Mouse (Mus musculus): ENCODE results near the gene Muc1.
"Not testable (repeated sequence)": the region's sequence is repeated elsewhere in the genome, so short reads cannot be mapped to it uniquely, and the experiment has no call there.

Gene Muc1

GRCm38 (mm10) chr3:89210162-89210561 is 18.7 kb upstream of the Muc1 start:
- DNase-seq: peak; percentile 95

DNA sequence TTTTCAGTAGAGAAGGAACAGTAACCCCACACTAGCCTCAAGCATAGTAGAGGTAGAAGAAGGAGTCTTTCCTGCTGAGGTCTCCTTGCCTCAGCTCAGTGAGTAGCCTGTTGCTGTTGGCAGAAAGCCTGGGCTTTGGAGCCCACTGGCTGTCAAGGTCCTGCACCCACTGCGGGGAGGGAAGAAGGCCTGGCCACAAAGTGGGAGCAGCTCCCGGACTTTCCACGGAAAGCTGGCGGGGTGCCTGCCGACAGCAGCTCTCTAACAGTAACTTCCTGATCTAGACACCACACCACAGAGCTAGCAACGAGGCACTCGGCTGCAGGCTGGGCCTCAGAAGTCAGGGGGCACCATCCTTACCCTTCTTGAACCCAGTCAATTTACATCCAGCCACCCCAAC is 18.1 kb upstream of the Muc1 start:
- peak; percentile 96 for DNase-seq

GRCm38 (mm10) chr3:89213803-89214530 is 14.9 kb upstream of the Muc1 start:
- peak; percentile 100 for DNase-seq

- peak; percentile 95 for DNase-seq
Measured at GRCm38 (mm10) chr3:89214681-89215411, 14.0 kb upstream of the Muc1 start, which contains the start of gene Thbs3. TSS of gene Thbs3 (plus strand) at chr3:89215180.

GRCm38 (mm10) chr3:89215853-89216252 is 13.0 kb upstream of the Muc1 start:
- DNase-seq: peak; percentile 98

DNA sequence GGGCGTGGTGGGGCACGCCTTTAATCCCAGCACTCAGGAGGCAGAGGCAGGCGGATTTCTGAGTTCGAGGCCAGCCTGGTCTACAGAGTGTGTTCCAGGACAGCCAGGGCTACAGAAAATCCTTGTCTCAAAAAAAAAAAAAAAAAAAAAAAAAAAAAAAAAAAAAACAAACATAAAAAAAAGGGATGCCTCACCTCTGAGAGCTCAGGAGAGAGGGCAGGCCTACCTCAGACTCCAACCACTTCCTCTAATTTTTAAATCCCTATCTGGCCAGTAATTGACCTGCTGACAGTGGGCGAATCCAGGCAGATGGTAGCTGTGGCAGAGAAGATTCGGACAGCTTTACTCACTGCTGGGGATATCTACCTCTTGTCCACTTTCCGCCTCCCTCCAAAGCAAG is 12.4 kb upstream of the Muc1 start:
- not testable (repeated sequence) for DNase-seq

GRCm38 (mm10) chr3:89218271-89218670 is 10.6 kb upstream of the Muc1 start:
- DNase-seq: no peak

- no peak for DNase-seq
Measured at GRCm38 (mm10) chr3:89219546-89219945, 9.3 kb upstream of the Muc1 start.

GRCm38 (mm10) chr3:89221167-89221566 is 7.7 kb upstream of the Muc1 start:
- DNase-seq: no peak

- DNase-seq: no peak
Measured at GRCm38 (mm10) chr3:89224796-89225195, 4.1 kb upstream of the Muc1 start.

DNA sequence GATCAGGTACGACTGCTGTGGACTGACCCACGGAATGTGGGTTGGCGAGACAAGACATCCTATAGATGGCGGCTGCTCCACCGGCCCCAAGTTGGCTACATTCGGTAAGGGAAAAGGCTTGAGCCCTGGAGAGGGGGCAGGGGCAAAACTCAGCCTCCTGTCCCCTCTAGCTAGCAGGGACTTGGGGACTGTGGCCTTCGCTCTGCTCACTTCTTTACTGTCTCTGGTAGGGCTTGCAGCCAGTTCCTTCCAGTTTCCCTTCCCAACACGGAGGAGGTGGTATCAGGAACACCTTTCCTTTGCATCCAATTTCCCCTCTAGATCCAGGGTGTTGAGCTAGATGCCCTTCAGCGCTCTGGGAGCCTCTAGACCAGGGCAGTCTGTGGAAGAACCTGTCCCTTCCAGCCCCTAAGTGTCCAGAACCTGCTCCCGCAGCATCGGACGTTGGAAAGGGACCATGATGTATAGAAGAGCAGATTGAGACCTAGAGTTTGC is 3.5 kb upstream of the Muc1 start:
- DNase-seq: no peak

DNA sequence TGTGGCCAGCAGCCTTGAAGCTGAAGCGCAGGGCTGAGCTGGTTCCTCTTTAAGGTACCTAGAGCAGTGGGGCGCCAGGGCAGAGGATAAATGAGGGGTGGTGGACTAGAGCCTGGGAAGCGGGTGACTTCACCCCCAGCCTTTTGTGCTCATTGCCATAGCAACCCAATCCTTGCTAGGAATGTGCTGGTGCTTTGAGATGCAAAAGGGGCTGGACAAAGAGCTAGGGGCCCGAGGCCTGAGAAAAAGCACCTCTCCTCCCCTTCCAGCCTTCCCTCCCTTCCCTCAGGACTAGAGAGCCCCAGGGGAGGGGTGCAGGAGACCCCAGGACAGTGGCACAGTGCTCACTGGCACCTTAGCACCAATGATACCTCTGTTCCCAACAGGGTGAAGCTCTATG is 2.9 kb upstream of the Muc1 start:
- DNase-seq: no peak

DNA sequence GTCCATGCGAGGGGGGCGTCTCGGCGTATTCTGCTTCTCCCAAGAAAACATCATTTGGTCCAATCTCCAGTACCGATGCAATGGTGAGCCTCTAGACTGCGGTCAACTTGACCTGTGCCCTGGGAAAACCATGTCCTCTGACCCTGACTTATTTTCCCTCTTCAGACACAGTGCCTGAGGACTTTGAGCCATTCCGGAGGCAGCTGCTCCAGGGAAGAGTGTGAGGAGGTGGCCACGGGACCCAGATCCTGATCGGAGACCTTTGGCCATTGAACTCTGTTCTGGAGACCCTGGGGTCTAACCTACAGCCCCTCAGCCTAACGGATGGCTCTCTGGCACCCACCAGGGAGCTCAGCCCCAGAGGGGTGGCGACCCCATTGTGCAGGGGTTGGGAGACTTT is 2.5 kb upstream of the Muc1 start:
- DNase-seq: no peak

GRCm38 (mm10) chr3:89226900-89227299 is 2.0 kb upstream of the Muc1 start, which contains the start of gene Mtx1:
TSS of gene Mtx1 (minus strand) at chr3:89227088.
- no peak for DNase-seq

- DNase-seq: peak; percentile 99
Measured at GRCm38 (mm10) chr3:89227307-89228179, 1.3 kb upstream of the Muc1 start.

DNA sequence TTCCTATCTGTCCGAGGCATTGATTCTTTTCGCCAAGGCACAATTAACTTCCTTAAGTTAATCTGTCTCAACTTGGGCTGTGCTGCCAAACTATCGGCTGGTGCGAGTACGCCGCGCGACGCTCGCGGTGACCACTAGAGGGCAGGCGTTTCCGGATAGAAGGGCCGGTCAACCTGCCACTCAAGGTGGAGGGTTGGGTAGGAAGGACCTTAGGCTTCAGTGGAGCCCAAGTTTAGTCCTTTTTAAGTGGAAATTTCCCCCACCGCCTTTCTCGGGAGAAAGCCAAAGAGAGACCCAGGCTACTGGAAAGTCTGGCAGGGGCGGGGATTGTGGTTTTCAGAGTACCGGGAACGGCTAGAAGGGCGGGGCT is 692 bp upstream of the Muc1 start:
- peak; percentile 99 for DNase-seq

DNA sequence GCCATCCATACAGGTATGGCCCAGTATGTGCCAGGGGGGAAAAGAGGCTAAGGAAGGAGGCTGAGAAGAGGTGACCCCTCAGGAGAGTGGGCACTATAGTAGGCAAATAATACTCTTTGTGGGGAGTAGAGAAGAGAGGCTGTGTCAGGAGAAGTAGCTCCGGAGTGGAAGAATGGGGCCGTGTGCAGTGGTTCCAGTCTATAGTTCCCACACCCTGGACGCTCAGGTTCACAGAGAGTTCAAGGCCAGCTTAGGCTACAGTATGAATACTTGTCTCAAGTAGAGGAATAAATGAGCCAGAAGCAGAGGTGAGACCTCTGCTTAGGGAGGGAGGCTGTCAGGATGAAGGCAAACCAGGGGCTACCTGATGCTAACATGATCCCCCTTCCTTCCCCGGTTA is 419 bp downstream of the Muc1 start:
- no peak for DNase-seq

DNA sequence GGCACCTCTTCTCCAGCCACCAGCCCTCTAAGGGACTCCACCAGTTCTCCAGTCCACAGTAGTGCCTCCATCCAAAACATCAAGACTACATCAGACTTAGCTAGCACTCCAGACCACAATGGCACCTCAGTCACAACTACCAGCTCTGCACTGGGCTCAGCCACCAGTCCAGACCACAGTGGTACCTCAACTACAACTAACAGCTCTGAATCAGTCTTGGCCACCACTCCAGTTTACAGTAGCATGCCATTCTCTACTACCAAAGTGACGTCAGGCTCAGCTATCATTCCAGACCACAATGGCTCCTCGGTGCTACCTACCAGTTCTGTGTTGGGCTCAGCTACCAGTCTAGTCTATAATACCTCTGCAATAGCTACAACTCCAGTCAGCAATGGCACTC is 1.7 kb downstream of the Muc1 start:
- peak; percentile 84 for DNase-seq

DNA sequence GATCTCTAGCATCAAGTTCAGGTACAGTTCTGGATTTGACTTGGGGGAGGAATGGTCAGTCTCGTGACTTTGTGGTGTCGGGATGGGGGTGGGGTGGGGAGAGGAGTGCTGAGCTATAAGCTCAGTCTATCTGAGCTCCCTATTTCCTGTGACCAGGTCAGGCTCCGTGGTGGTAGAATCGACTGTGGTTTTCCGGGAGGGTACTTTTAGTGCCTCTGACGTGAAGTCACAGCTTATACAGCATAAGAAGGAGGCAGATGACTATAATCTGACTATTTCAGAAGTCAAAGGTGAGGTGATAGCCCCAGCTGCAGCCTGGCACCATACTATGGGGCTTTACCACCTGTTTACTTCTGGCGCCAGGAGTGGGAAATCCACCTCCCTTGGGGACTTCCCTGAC is 2.5 kb downstream of the Muc1 start:
- DNase-seq: peak; percentile 86

- DNase-seq: peak; percentile 92
Measured at GRCm38 (mm10) chr3:89231772-89232275, 3.0 kb downstream of the Muc1 start.

DNA sequence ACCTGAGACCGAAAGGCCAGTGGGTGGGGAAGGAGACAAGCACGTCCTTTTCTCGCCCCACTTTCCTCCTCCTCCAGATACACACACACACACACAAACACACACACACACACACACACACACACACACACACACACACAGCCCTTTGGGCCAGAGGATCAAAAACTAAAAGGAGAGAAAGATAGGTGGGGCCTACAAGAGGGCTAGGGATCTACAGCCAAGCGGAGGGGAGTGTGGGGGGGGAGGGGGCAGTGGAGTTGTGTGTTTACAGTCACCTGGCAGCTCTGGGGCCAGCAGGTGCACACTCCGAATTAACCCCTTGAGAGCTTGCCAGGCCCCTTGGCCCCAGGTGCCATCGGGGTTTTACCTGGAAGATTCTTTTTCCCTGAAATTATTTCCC is 3.8 kb downstream of the Muc1 start:
- DNase-seq: no peak

DNA sequence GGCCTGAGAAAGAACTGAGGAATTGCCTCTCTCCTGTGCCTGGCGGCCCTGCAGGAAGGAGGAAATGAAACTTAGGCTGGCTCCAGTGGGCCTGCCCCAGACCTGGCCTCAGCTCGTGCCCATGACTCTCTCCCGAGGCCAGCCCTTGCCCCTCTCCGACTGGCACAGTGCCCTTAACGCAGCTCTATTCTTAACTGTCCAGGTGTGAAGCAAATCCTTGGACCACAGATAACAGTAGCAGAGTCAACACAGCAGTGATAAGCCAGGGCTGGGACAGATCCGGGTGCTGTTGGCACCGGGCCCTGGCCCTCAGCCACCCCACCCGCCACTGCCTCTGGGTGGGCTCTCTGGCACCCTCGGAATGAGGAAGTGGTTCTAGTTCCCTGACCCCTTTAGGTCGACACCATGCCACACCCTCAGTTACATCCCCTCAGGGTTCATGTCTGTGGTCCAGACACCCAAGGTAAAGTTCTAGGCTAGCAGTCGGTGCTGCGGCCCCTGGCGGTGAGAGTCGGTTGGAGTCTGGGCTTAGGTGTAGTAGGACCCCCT is 4.8 kb downstream of the Muc1 start:
- DNase-seq: peak; percentile 95

DNA sequence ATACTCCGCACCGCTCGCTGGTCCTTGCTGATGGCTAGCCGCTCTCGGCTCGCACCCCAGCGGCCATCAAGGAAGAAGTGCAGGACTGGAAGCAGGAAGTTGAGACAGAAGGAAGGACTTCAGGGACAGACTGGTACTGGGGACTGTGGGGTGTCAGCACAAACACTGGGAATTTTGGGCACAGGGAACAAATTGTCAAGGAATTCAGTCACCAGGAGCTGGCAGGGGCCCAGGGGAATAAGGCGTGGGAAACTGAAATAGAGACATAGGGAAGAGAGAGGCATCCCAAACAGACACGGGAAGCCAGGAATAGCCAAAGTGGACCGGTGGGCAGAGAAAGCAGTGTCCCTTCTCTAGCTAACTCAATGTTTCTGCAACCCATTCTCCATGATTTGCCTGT is 7.7 kb downstream of the Muc1 start:
- DNase-seq: no peak
